Mouse (Mus musculus) lung, postnatal 0 days (tissue): Measurements from ENCODE around the gene a. TPM values are rescaled to one million over a fixed set of nuclear protein-coding genes. Genes with fewer than 3 reads are reported as not detected.

ENCODE experiments used
- ATAC-seq: fragments of 200-750 bp; cut with Nextera tagmentation; 2 replicates; pipeline ENCODE4 v1.8.0; 2017; ENCODE audit warnings: moderate library complexity
- DNase-seq: peaks from one replicate; pipeline ENCODE4 v3.0.0-alpha.2; 2016; ENCODE audit warnings: low spot score
- H3K27ac ChIP-seq: fragments of 300-500 bp; sonication (generic); 2 replicates; pipeline ENCODE4 v1.5.1; 2014; ENCODE audit warnings: antibody characterized with exemption, mild to moderate bottlenecking, low read length, mixed read lengths
- H3K27me3 ChIP-seq: fragments of 300-500 bp; sonication (generic); replicated peaks from 2 replicates; pipeline ENCODE4 v1.6.1; 2014; ENCODE audit warnings: low read length, mixed read lengths; ENCODE audit not compliant: insufficient read depth
- H3K36me3 ChIP-seq: fragments of 300-500 bp; sonication (generic); 2 replicates; pipeline ENCODE4 v1.6.1; 2014; ENCODE audit warnings: low read length, mixed read lengths; ENCODE audit not compliant: insufficient read depth
- H3K4me1 ChIP-seq: fragments of 300-500 bp; sonication (generic); 2 replicates; pipeline ENCODE4 v1.6.1; 2014; ENCODE audit warnings: antibody characterized with exemption, low read depth, low read length, mixed read lengths; ENCODE audit not compliant: insufficient read depth
- H3K4me2 ChIP-seq: fragments of 300-500 bp; sonication (generic); replicated peaks from 2 replicates; pipeline ENCODE4 v1.6.1; 2014; ENCODE audit warnings: low read depth, mild to moderate bottlenecking, low read length, moderate library complexity, mixed read lengths
- H3K4me3 ChIP-seq: fragments of 300-500 bp; sonication (generic); 2 replicates; pipeline ENCODE4 v1.5.1; 2014; ENCODE audit warnings: low read depth, low read length
- H3K9ac ChIP-seq: fragments of 300-500 bp; sonication (generic); replicated peaks from 2 replicates; pipeline ENCODE4 v1.6.1; 2014; ENCODE audit warnings: low read depth, mild to moderate bottlenecking
- H3K9me3 ChIP-seq: fragments of 300-500 bp; sonication (generic); 2 replicates; pipeline ENCODE4 v1.6.1; 2016; ENCODE audit warnings: low read length, mixed read lengths
- CTCF ChIP-seq: IDR thresholded peaks from 2 replicates; pipeline ENCODE4 v1.5.1; 2016; ENCODE audit warnings: antibody characterized with exemption, mild to moderate bottlenecking
- EP300 ChIP-seq: IDR thresholded peaks from 2 replicates; pipeline ENCODE4 v1.6.1; 2016; ENCODE audit warnings: antibody characterized with exemption, mild to moderate bottlenecking, control low read depth
- WGBS: fragments of 180-500 bp; shearing (Covaris S2); extraction: QIAGEN DNeasy Blood & Tissue Kit; methylation state at CpG from one replicate; pipeline ENCODE4 v1.1.7; 2014; 5-methylcytosine and 5-hydroxymethylcytosine counted together
- polyA plus RNA-seq: library from polyadenylated mRNA; unstranded; fragments of >200 nt; fragmentation: Nextera tagmentation; extraction: Ambion mirVana; gene quantifications from 2 replicates; pipeline ENCODE4 v1.2.1, GENCODE M21; 2015

The a gene
- polyA plus RNA-seq, 1 experiment from 2014 or later: not detected

- no peak for ATAC-seq
- Histone ChIP-seq H3K9me3 (no peaks in the 10 kb centered on the region), H3K4me1 (no peaks in the 10 kb centered on the region), H3K27ac (no peak overlapping the region), H3K9ac (no peak overlapping the region), H3K36me3 (no peaks in the 10 kb centered on the region), H3K4me2 (no peak overlapping the region), H3K4me3 (no peak overlapping the region), H3K27me3 (no peaks in the 10 kb centered on the region)
- 48% methylated on average over 7 of the region's 7 CpGs for WGBS
- TF ChIP-seq CTCF (no peak), EP300 (no peak)
- no peak for DNase-seq
These were observed 134.3 kb downstream of the a start for GRCm38 (mm10) chr2:154925411-154926031.

GRCm38 (mm10) chr2:154926843-154927242 lies 135.6 kb downstream of the a start:
- H3K4me3 ChIP-seq: no peak overlapping the region
- no peaks in the 10 kb centered on the region for H3K9me3 ChIP-seq
- H3K27me3 ChIP-seq: no peaks in the 10 kb centered on the region
- no peaks in the 10 kb centered on the region for H3K36me3 ChIP-seq
- no peak overlapping the region for H3K4me2 ChIP-seq
- no peak overlapping the region for H3K27ac ChIP-seq
- no peak overlapping the region for H3K9ac ChIP-seq
- no peak for DNase-seq
- no peak for ATAC-seq
- 78% methylated on average over 6 of the region's 6 CpGs for WGBS
- H3K4me1 ChIP-seq: no peaks in the 10 kb centered on the region
- no peak for TF ChIP-seq EP300
- no peak for TF ChIP-seq CTCF

GRCm38 (mm10) chr2:154928298-154928697 lies 137.1 kb downstream of the a start:
- TF ChIP-seq CTCF: no peak
- TF ChIP-seq EP300: no peak
- Histone ChIP-seq H3K4me3 (no peak overlapping the region), H3K9me3 (no peaks in the 10 kb centered on the region), H3K4me2 (no peak overlapping the region), H3K27ac (no peak overlapping the region), H3K36me3 (no peaks in the 10 kb centered on the region), H3K9ac (no peak overlapping the region), H3K27me3 (no peaks in the 10 kb centered on the region), H3K4me1 (no peaks in the 10 kb centered on the region)
- DNase-seq: no peak
- 72% methylated on average over 2 of the region's 2 CpGs for WGBS
- ATAC-seq: no peak

GRCm38 (mm10) chr2:154933884-154934283 lies 142.7 kb downstream of the a start:
- peak; percentile 48 for DNase-seq
- 54% methylated on average over 4 of the region's 4 CpGs for WGBS

DNA sequence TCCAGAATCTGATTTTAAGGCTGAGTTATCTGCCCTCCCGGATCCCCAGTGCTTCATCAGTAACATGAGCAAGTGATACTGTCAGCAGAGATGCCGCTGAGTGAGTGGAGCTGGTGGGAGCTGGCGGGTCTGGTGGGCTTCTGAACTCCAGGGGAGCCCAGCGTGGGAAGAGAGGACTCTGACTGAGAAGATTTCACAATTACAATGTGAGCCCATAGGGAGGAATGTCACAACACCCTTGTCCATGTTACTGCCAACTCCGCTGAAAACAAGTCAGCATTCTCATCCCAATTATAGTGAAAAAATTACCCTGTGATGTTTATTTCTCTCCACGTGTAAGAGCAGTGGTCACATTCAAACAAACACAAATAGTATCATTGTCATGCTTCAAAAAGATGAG lies 144.9 kb downstream of the a start:
- no peaks in the 10 kb centered on the region for H3K36me3 ChIP-seq
- no peaks in the 10 kb centered on the region for H3K9me3 ChIP-seq
- no peak overlapping the region for H3K4me2 ChIP-seq
- H3K27me3 ChIP-seq: no peaks in the 10 kb centered on the region
- WGBS: 55% methylated on average over 6 of the region's 6 CpGs
- 0 out of 2 replicates have a peak, but pooled peaks have one; percentile 21 for ATAC-seq
- H3K9ac ChIP-seq: no peak overlapping the region
- no peak overlapping the region for H3K27ac ChIP-seq
- TF ChIP-seq CTCF (no peak), EP300 (no peak)
- DNase-seq: peak; percentile 66
- no peak overlapping the region for H3K4me3 ChIP-seq
- no peaks in the 10 kb centered on the region for H3K4me1 ChIP-seq

More at GRCm38 (mm10) chr2:154933884-154934283, 142.7 kb downstream of the a start:
- Histone ChIP-seq H3K27ac (no peak overlapping the region), H3K9ac (no peak overlapping the region), H3K4me1 (no peaks in the 10 kb centered on the region), H3K27me3 (no peaks in the 10 kb centered on the region), H3K4me2 (no peak overlapping the region), H3K36me3 (no peaks in the 10 kb centered on the region), H3K9me3 (no peaks in the 10 kb centered on the region), H3K4me3 (no peak overlapping the region)
- ATAC-seq: no peak
- TF ChIP-seq EP300 (no peak), CTCF (peak; percentile 25)

DNA sequence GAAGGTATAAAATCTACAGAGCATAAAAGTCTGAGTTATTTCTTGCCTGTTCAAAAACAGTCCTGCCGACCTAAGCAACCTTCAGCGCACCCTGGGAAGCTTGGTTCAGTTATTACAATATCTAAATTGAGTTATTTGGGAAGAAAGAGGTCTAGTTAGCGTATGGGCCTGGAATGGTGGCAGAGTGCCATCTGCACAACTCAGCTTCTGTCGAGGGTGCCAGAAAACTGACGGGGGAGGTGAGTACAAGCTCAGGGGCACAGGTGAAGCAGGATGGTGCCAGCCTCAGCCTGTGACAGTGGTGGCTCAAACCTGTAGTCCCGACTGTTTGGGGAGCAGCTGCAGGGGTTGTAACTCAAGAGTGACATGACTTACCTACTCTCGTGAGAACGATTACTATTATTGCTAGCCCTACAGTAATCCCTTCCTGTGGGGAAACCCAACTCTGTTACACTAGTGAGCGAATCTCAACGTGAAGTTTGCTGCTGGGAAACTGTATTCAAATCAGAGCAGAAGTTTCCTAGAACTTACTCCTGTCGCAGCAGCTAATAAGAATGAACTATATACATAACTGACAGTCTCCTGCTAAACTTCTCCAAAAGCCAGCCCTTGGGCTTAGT lies 145.4 kb downstream of the a start:
- no peak overlapping the region for H3K4me3 ChIP-seq
- no peak overlapping the region for H3K4me2 ChIP-seq
- no peak for DNase-seq
- H3K4me1 ChIP-seq: no peaks in the 10 kb centered on the region
- TF ChIP-seq EP300 (no peak), CTCF (no peak)
- no peaks in the 10 kb centered on the region for H3K27me3 ChIP-seq
- no peaks in the 10 kb centered on the region for H3K36me3 ChIP-seq
- ATAC-seq: no peak
- WGBS: 67% methylated on average over 11 of the region's 11 CpGs
- H3K9ac ChIP-seq: no peak overlapping the region
- H3K27ac ChIP-seq: no peak overlapping the region
- H3K9me3 ChIP-seq: no peaks in the 10 kb centered on the region
